Mouse (Mus musculus) lung, postnatal 0 days (tissue): ENCODE data around the gene Npnt.

Experiments
- CTCF ChIP-seq: IDR thresholded peaks from 2 replicates; pipeline ENCODE4 v1.5.1; 2016; ENCODE audit warnings: antibody characterized with exemption, mild to moderate bottlenecking
- EP300 ChIP-seq: IDR thresholded peaks from 2 replicates; pipeline ENCODE4 v1.6.1; 2016; ENCODE audit warnings: antibody characterized with exemption, mild to moderate bottlenecking, control low read depth

DNA sequence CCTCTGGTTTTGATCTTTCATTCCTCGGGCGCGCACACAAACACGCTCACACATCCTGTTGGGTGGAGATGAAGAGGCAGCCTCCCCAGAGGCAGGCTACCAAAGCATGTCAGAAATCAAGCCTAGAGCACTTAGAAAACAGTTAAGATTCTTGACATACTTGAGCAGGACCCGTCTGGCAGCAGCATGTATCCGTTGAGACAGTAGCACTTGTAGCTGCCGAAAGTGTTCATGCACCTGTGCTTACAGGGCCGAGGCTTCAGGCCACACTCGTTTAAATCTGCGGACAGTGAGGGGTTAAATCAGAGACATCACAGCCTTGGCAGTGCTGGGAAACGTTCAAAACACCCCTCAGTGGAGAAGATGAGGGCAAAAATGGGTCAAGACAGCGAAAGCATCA lies 40.4 kb downstream of the Npnt start:
- TF ChIP-seq CTCF (no peak), EP300 (peak; percentile 85)
